Mouse (Mus musculus) ovary, adult 18-20 months (tissue): ENCODE results near the gene Tuba1c.
A peak's percentile ranks its signal among the peaks of the same experiment; 100 is the strongest.
"Not testable (repeated sequence)": the region's sequence is repeated elsewhere in the genome, so short reads cannot be mapped to it uniquely, and the experiment has no call there.

Experiments
- DNase-seq: peaks from one replicate; pipeline ENCODE4 v3.0.0; 2022; ENCODE audit warnings: low spot score, mixed read lengths

Tuba1c gene

GRCm38 (mm10) chr15:99056332-99056731, 26.6 kb downstream of the Tuba1c start:
- no peak for DNase-seq

DNA sequence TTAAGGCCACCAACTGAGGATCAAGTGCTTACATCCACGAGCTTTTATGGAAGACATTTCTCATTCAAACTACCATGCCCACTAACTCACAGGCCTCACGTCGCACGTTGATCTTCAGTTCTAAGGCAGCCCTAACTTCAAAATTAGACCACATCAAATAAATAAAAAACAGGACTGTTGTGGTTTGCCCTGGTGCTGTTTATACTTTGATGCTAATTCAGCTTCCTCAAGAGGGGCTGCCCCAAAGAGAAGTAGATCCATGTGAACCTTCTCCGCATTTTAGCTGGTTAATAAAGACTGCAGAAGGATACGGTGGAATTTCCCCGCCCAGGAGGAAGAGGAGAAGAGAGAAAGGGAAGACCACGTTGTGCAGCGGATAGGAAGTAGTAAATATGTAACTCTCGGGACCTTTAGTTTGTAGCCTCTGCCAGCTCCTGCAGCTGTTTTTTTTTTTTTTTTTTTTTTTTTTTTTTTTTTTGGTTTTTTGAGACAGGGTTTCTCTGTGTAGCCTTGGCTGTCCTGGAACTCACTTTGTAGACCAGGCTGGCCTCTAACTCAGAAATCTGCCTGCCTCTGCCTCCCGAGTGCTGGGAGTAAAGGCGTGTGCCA, 36.0 kb downstream of the Tuba1c start:
- no peak for DNase-seq

- DNase-seq = no peak
Measured at GRCm38 (mm10) chr15:99071988-99072387, 42.3 kb downstream of the Tuba1c start.

DNA sequence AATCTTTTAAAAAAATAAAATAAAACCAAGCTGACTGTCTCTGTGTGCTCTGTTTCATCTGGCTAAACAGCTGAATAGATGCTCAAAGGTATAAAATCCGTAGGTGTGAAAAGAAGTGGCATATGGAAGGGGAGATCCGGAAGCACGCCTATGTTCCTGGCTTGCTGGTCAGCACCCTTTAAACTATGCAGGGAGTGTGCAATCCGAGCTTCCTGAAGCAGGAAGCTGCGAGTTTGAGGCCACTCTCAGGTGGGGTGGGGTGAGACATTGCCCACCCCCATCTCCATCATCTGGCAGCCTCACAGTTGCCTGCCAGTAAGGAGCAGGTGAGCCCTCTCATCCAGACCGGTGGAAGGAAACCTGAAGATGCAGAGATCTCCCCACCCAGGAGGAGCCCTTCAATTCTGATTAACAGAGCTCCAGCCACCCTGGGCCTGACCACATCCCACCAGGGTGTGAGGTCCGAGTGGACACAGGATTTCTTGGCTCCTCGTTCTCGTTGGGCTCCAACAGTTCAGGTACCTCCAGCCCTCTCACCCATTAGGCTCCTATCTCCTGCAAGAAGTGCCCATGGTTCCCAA, 44.4 kb downstream of the Tuba1c start, which contains the start of gene Troap:
Gene Troap (plus strand): TSS at position 557 of the 581 bp plus-strand sequence.
- no peak for DNase-seq

DNA sequence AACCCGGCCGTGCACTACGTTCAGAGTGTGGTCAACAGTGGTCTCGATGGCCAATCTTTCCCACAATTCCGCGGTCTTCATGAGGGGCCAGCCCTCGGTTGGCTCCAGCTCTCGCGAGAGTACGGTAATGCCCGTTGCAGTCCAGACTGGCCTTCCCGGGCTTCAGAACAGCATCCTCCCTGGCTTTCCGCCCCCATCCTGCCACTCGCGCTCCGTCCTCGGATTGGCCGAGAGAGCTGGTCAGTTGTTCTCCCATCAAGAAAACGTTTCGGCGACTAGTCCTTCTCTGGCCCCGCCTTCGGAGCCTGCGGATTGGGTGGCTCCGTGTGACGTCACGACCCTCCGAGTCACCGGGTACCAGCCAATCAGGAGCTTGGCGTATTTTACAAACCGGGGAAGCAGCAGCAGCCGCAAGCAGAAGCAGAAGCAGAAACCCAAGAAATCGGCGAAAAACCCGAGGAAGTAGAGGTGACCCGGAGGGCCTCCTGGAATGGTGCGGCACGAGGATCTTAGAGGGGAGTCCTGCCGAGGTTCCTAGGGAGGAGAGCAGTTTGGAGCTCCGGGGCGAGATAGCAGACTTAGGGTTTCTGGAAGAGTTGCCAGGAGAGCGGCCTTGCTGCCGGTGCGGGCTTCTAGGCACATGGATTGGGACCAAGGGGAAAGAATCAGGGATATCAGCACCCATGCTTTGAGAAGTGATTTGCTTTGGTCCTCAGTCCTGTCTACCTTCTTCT, 45.1 kb downstream of the Tuba1c start:
- DNase-seq = peak; percentile 96

DNA sequence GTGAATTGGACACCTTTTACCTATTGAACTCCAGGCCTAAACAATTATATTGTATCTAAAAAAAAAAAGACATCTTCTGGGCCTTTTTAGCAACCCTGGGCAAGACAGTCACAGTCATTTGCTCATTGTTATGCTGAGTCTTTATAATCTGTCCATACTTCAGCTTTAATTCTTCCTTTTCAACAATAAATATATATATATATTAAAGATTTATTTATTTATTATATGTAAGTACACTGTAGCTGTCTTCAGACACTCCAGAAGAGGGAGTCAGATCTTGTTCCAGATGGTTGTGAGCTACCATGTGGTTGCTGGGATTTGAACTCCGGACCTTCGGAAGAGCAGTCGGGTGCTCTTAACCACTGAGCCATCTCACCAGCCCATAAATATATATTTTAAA, 46.3 kb downstream of the Tuba1c start:
- DNase-seq = not testable (repeated sequence)

DNA sequence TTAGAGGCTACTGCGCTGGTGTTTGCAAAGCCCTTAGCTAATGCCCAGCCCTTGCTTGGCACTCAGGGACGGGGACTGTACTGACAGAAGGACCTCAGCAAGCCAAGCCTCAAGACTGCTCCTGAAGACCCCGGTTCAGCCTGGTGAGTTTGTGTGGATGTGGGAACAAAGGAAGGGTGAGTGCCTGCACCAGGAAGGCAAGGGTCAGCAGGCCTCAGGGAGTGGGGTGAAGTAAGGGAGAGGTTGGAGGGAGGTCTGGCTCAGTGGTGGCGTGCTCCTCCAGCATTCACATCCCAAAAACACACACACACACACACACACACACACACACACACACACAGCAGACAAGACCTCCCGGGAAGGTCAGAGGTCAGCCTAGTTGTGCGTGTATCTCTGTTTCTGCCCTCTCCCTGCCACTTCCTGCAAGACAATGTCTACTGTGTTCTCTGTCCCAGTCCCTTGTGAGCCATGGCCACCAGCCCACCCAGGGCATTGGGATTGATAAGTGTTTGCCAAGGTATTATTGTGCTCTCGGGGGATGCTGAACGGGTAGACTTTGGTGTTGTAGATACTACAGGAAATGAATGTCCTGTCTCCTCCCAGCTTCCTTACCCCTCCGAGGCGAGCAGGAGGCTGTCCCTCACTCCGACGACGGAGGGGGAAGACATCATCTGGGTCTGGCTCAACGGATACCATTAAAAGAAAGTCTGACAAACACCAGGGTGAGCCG, 48.7 kb downstream of the Tuba1c start:
- no peak for DNase-seq

GRCm38 (mm10) chr15:99079804-99080203, 50.1 kb downstream of the Tuba1c start:
- DNase-seq = no peak

- DNase-seq = no peak
Measured at GRCm38 (mm10) chr15:99082322-99082721, 52.6 kb downstream of the Tuba1c start.

- DNase-seq = no peak
Measured at GRCm38 (mm10) chr15:99082840-99083239, 53.1 kb downstream of the Tuba1c start.

- DNase-seq = no peak
Measured at GRCm38 (mm10) chr15:99083258-99083657, 53.6 kb downstream of the Tuba1c start.

GRCm38 (mm10) chr15:99083867-99084557, 54.3 kb downstream of the Tuba1c start:
- DNase-seq = no peak

DNA sequence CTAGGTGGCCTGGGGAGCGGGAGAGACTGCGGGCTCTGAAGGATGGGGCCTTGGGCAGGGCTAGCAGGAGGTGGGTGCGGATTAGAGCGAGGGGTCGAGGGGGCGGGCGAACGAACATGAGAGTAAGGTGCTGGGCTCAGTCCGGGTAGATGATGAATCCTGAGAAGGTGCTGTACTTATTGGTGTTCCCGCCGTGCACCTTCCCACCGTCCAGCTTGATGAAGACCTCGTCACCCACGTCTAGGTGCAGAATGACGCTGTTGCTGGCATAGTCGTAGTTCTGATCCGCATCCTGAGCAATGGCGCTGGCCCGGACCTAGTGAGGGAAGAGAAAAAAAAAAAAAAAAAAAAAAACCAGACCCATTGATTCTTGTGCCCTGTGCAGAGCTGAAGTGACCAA, 54.9 kb downstream of the Tuba1c start:
- no peak for DNase-seq

DNA sequence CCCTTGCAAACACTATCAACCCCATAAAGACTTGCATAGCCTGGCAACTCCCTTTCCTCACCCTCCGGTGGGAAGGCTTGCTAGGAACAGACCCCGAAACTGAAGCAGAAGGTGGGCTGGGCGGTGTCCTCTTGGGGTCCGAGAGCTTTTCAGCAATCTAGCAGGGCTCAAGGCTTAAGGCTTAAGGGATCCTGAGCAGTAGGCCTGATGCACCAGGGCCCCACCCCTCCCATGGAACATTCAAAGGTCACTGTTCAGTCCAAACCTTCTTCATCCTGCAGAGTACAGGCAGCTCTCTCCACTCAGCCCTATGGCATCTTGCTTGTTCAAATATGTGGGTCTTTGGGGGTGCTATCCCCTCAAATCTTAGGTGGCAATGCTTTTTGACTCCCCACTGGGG, 56.3 kb downstream of the Tuba1c start:
- no peak for DNase-seq

DNA sequence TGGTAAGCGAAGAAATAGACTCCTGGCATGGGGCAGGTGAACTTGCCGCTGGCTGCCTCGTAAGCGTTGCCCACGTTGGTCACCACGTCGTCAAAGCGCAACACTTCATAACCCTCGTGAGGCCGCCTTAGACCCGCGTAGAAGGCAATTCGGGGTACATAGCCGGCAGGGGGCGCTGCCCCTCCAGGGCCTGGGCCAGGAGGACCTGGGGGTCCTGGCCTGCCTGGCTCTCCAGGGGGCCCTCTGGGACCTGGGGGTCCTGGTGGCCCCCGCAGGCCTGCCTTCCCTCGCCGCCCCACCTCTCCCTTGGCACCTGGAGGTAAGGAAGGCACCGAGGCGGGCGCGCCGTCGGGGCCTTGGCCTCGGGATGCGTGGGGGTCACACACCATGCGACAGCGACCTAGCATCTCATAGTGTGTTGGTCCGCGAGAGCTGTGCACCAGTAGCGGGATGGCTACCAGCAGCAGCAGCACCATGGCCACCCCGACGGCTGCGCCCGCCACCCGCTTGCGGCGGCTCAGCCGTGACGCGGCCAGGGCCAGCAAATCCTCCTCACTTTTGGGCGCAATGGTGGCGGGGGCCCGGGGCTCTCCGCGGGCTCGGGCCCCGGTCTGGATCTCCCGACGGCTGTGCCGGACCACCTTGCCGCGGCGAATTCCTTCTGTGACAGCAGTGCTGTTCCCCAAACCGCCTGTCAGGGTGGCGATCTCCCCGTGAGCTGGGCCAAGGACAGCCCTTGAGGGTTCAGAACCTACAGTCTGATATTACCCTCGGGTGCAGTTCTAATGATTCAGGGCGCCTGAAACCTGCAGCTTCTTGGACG, 57.8 kb downstream of the Tuba1c start, which contains the start of gene C1ql4:
Gene C1ql4 (minus strand): TSS at position 565 of the 823 bp plus-strand sequence.
- DNase-seq = no peak
